Mouse (Mus musculus): ENCODE results near the gene Fosb.
A peak's percentile ranks its signal among the peaks of the same experiment; 100 is the strongest.

Fosb gene

GRCm38 (mm10) chr7:19279052-19279451 lies 30.8 kb downstream of the Fosb start:
- no peak for DNase-seq

- no peak for DNase-seq
Measured at GRCm38 (mm10) chr7:19276253-19276652, 33.6 kb downstream of the Fosb start.

DNA sequence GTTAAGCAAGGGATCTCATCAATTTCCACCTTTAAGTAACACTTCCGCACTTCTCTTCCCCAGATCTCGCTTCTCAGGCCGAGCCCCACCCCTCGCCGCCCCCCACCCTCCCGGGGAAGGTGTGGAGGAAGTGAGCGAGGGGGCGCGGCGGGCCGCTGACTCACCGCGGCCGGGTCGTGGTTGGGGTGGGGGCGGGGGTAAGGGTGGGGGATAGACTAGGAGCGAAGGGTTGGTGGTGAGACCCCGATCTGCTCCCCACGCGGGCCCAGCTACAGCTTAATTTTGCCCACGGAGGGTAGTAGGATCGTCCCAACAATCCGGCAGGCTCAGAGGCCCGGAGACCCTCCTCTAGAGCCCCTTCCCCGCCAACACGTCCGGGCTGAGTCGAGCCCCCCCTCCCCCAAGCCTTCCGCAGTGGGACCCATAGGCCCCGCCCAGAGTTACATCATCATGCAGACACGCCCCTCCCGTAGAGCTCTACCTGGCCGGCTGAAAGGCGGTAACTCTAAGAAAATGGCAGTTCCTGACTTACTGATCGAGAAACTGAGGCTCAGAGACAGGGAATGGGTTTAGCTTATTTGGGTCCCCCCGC lies 37.6 kb downstream of the Fosb start:
- DNase-seq: peak; percentile 73 to 85

GRCm38 (mm10) chr7:19271238-19272172 lies 38.3 kb downstream of the Fosb start, which contains the start of gene Vasp:
TSS of gene Vasp (minus strand) at chr7:19271817.
- DNase-seq: peak; percentile 87 to 91

DNA sequence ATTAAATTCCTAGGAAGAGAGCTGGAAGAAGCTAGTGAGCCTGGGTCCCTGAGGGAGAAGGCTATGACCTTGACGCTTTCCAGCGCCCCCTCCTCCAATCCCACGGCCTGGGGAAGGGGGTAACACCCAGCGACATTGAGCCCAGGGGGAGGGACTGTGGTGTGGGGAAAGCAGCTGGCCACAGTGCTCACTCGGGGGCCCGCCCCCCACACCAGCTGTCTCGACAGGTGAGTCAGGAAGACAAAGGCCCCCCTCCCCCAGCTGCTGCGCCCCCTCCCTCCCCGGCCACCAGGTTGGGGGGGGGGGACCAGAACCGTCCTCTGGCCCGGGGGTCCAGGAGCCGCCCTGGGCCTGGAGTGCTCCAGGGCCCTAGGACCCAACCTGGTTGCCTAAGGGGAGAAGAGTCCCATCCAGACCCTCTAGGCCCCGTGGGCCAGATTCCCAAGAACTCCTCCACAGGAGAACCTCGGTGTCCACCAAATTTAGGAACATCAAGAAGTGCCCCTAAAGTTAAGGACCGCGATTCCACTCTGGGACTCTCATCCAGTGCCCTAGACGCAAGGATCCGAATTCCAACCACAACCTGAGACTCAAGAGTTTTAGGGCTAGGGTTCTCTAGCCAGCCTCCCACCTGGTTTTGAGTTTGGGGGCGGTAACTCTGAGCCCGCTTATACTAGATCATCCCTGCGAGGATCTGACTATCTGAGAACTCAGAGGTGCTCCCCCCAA lies 39.2 kb downstream of the Fosb start:
- DNase-seq: peak in 1 of 2 experiments; percentile 27

DNA sequence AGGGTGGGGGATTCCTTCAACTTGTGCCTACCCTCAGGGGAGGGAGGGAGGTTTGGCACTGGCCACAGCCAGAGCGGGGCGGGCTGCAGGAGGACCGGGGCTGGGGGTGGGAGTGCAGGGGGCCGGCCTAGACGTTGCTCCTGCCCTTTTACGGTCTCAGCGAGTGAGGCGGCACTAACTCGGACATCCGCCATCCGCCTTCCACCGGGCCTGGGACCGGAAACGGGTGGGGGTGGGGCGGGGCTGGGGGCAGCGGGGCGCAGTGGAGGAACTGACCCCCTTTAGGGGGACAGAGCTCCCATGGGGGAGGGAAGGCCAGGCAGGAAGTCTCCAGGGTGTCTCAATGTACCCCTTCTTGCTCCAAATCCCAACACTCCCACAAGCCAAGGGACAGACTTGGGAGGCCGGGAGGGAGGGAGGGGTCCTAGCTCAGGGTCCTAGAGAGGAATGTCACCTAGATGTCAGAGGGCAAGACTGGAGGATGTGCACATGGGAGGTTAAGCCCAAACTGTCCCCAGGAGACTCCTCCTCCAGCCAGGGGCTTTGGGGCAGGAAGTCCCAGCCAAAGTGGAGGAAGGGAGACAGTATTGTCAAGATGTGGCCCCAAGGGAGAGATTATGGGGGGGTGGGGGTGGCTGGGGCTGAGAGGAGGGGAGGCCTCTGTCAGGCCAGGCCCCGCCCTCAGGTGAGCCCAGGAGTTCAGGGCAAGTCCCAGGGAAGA lies 40.0 kb downstream of the Fosb start:
- peak in 1 of 2 experiments; percentile 54 for DNase-seq

GRCm38 (mm10) chr7:19268993-19269681 lies 40.7 kb downstream of the Fosb start:
- DNase-seq: no peak

DNA sequence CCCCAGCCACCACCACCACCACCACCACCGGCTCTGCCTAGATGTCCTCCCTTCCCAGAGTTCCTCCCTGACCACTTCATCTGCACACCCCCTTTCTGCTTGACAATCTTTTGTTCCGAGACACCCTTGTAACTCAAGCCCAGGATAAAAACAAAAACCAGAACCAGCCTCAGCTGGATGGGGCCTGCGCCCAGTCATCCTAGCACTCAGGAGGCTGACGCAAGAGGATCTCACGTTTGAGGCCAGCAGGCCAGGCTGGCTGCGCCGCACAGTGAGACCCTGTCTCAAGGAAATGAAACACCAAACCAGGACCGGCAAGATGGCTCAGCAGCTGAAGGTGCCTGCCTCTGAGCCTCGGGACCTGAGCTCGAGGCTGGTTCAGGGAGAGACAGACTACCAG lies 42.8 kb downstream of the Fosb start:
- DNase-seq: no peak

DNA sequence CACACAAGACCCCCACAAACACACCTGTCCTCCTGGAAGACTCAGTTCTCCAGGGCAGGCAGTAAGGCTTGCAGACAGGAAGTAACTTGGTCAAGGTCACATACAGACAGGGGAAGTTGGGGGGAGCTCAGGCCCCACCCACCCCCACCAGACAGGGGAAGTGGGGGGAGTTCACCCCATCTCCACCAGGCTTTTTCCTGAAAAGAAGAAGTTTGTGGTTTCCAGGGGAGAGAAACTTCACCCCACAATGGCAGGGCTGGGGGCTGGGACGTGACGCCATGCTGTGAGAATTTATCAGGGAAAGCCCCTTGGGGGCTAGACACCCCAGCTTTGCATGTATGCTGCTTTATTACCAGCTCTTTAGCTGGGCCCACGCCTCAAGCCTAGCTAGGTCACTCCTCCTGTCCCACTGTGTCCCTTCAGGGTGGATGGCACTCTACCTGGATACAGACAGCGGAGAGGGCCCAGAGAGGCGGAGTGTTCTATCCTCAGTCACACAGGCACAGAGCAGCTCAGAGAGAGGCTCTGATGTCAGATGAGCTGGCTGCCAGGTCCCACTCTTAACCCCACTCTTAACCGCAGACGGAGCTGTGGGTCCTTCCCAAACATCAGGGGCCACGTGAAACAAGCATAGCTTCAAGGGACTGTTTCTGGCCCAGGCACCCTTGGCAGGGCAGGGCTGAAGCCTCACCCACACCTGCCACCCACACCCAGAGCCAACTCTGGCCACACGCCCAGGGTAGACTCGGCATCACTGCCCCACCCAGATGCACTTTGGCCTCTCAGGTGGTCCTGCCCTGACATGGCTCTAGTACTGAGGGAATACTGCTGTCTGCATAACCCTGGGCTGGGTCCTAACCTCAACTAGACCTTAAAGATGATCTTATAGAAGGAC lies 43.7 kb downstream of the Fosb start:
- DNase-seq: peak; percentile 49 to 69

DNA sequence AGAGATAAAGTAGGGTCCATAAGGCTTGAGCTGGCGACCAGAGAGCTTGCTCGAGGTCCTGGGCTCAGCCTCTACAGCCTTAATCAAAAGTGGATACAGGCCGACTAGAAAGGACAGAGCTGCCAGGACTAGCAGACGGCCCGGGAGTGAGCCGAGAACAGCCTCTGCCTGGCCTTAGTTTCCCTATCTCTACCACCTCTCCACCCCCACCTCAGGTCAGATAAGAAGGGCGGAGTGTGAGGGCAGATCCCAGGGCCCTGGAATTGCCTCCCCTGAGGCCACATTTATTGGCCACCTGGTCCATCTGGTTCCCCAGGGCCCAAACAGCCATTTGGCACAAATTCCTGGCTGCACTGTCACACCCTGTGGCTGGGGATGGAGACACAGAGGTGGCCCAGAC lies 44.7 kb downstream of the Fosb start:
- DNase-seq: peak; percentile 70 to 74

GRCm38 (mm10) chr7:19258336-19258735 lies 51.5 kb downstream of the Fosb start:
- peak; percentile 47 to 62 for DNase-seq

- no peak for DNase-seq
Measured at GRCm38 (mm10) chr7:19257390-19258022, 52.3 kb downstream of the Fosb start.

DNA sequence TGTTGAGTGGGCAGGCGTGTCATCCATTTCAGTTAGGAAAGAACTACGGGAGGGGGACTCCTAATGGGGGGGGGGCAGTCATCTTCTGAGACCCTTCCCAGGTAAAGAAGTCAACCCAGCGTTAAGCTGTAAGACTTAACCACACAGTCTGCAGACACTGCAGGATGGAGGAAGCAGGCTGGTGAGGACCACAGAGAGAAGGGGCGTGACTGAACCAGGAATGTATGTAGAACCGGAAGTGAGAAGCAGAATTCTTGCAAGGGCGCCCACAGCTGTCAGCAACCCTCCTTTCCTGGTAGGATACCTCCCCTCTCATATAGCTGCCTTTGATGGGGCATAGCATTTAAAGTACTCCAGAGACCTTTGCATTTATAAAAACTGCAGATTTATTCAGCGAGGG lies 53.3 kb downstream of the Fosb start:
- no peak for DNase-seq

DNA sequence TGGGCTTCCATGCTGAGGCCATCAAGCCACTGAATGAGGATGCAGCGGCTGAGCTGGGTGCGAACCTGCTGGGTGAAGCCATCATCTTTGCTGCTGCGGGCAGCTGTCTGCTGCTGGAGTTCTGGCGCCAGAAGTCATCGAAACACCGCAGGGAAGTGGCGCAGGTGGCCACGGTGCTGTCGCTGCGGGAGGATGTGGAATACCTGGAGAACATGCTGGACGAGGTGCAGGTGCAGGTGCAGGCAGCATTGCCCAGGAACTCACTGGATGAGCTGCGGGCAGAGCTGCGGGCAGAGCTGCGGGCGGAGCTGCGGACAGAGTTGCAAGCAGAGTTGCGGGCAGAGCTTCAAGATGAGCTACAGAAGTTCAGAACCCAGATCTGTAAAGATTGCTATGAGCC lies 54.5 kb downstream of the Fosb start:
- no peak for DNase-seq

DNA sequence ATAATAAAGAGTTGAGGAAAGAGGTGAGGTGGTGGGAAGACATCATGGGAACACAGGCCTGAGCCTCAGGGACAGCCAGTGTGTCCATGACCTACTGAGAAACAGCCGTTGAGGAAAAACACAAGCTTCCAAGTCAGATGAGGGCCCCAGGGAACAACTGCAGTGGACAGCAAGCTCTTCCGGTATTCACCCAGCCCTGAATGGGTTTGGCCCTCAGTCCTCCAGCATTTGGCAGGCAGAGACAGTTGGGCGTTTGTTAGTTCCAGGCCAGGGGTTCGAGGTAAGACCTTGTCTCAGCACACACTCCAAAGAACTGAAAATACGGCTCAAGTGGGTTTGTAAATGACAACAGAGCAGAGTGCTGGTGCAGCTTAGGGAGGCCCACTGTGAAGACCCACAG lies 56.4 kb downstream of the Fosb start:
- DNase-seq: no peak

Measured in cerebellum, postnatal 25 days (tissue).